Mouse (Mus musculus) heart, adult 18-20 months (tissue): ENCODE measurements around the gene Chdh. TPM values are rescaled to one million over a fixed set of nuclear protein-coding genes. Genes with fewer than 3 reads are reported as not detected.
A peak's percentile ranks its signal among the peaks of the same experiment; 100 is the strongest.

Experiments used
- DNase-seq, 2 experiments: peaks; one replicate each; pipeline ENCODE4 v3.0.0; 2021 to 2022; ENCODE audit warnings: mixed read lengths in 1 of 2
- long read RNA-seq, 2 experiments: library from polyadenylated mRNA; stranded (forward); transcript quantifications; one replicate each; pipeline ENCODE4 v2.0.0; 2021
- total RNA-seq, 2 experiments: library from RNA; stranded (reverse); gene quantifications; 2 replicates each; pipeline ENCODE4 v1.2.3; 2021

The Chdh gene
- 1 to 10 TPM in 1 of 2 experiments, under 1 TPM in 1; 0.57 to 1.6 TPM for total RNA-seq
- long read RNA-seq, experiment 1 = 0 reads
- long read RNA-seq, experiment 2, partial matches to known transcripts = 0 of 2 reads
- long read RNA-seq, experiment 2, other reads (novel, unspliced or antisense) = 2 of 2 reads

DNA sequence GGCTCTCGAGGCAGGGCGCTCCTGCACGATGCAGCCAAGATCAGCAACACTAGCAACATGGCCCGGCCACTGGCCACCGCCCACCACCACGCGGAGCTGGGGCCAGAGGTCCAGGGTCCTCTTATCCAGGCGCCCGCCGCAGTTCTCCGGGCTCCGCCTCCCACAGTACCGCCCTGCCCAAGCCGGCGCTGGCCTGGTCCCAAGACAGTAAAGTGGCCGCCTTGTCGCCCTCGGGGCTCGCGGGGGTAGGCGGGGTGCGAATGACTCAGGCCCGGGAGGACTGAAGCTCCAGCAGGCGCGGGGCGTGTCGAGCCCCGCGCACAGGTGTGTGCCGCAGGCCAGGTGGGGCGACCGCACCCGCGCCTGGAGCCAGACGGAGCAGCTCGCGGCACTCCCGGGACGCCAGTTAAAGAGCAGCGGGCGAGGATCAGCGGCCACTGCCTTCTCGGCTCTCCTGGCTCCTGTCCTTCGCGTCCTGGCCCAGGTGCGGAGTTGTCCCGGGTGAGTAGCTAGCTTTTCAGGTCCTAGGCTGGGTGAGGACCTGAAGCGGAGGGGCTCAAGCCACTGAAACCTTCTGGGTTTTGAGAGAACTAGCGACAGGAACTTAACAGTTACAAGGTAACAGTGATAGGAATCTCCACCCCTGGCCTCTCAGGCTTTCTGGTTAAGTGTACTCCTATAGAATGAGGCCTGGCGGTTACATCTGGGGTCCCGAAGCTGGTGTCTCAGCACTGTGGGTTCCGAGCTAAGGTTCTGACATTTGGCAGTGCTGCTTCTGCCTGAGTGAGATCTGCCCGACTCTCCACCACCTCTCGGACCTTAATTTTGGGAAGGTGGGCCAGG lies at the start of gene Chdh, which contains the start of gene Il17rb:
Gene Chdh, plus strand, starts transcription at position 291 of the 843 bp plus-strand sequence.
Gene Il17rb, minus strand, starts transcription at position 164 of the 843 bp plus-strand sequence.
- peak; percentile 47 to 56 for DNase-seq

DNA sequence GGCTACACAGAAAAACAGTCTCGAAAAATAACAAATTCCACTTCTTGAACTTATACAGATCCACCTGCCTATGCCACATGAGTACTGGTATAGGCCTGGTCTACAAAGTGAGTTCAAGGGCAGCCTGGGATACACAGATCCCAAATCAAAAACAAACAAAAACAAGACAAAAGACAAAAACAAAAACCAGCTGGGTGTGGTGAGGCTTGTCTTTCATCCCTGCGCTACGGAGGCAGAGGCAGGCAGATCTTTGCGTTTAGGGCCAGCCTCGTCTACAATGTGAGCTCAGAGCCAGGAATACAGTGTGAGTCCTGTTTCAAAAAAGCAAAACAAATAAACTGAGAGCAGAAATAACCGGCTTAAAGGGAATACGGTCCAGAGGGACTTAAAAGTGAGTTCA lies 41.2 kb upstream of the Chdh start:
- DNase-seq = no peak

DNA sequence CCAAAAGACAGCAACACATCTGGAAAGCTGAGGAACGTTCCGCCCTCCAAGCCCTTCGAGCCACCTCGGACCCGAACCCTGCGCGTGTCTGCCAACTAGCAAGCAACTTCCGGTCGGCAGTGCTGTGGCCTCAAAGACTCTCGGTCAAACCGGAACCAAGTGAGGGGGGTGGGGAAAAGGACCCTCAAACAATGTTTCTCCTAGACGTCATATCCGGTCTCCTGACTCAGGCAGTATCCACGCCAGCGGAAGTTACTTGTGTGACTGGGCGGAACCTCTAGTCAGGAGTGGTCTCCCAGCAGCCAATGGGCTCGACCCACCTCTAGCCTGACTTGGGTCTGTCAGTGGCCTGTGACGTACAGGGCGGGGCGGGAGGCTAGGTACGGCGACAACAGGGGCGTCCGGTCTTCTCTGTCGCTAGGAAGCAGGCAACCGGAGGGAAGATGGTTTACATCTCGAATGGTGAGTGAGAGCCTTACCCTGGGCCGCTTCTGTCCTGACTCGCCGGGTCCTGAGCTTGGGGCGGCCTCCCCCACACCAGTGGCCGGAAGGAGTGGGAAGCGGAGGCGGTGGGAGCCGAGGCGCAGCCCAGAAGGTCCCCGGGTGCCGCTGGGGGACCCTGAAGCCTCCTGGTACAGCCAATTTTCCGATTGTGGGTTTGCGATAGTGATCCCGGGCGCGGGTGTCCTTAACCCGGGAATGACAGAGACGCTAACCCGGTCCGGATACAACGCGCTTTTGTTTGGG lies 40.6 kb upstream of the Chdh start, which contains the start of gene Selenok:
Gene Selenok, plus strand, starts transcription at position 234 of the 747 bp plus-strand sequence.
- DNase-seq = peak; percentile 98 to 99

DNA sequence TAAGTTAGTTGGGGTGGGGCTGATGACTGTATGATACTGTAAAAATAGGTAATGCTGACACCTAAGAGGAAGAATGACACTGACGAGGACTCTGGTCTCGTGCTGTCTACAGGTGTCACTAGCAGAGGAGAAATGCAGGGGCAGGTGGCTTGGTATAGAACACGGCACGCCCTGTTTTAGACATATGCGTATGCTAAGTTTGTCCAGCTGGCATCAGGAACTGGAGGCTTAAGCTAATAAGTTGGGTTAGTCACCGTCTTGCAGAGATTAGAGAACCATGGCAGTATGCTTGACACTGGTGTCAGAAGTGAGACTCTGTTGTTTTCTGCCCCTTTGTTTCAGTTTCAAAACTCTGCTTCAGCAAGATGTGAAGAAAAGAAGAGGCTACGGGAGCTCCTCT lies 37.4 kb upstream of the Chdh start:
- DNase-seq = no peak

DNA sequence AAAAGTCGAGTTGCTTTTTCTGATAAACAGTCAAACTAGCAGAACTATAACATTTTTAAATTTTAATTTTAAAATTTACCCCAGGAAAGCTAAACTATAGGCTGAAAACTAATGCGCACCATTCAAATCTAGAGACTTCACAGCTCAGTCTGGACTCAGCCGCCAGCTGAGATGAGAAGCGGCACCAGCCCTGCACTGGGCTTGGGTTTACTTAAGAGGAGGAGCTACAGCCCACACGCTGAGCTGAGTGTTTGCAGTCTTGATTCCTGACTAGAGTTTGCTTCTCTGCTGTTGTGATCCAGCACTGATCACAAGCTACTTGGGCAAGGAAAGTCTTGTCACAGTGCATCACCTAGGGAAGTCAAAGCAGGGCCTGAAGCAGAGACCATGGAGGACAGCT lies 36.8 kb upstream of the Chdh start:
- DNase-seq = no peak

DNA sequence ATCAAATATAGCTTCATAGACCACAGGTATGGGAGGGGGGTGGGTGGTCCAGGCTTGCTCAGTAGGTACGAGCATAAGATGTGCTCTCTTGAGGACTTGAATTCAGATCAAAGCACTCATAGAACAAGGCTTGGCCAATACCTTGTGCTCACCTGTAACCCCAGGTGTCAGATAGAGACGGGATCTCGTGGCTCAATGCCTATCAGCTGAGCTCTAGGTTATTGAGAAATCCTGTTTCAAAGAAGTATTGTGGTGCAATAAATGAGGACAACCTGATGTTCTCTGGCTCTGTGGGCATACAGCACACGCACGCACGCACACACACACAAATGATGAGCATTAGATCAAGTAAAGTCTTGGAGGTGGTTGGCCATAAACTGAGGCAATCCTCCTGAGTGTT lies 31.9 kb upstream of the Chdh start:
- no peak for DNase-seq

DNA sequence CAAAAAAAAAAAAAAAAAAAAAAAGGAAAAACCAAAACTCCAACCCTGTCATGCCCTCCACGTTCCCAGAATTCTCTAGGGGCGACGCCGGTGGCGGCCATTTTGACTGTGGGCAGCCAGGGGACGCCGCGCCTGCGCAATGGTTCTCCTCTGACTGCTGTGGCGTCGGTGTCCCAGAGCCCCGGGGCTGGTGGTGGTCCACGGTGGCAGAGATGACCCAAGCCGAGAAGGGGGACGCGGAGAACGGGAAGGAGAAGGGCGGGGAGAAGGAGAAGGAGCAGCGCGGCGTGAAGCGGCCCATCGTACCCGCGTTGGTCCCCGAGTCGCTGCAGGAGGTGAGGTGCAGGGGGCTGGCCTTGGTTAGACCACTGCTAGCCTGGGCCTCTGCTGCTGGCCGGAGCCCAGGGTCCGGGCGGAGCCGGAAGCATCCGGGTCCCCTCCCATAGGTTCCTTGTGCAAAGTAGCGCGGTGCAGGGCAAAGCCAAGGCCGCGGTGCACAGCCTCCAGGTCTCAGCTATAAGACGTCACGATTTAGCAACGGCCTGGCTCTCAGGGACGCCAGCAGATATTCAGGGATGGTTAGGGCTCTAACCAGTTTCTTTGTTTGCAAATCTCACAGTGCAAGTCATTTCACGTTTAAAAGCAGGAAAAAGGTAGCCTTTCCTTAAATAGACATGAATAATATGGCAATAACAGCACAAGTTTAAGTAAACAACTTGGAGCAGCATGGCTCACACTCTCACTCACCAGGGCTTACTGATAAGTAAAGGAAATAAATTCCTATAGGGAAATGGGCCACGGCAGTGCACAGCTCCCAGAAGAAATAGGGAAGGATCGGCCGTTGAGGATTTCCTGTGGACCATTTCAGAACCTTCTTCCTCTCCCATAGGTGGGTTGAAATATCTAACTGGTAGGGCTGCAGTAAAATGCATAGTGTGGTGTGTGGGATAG lies 30.3 kb upstream of the Chdh start, which contains the start of gene Actr8:
Gene Actr8, plus strand, starts transcription at position 84 of the 951 bp plus-strand sequence.
- peak; percentile 95 to 98 for DNase-seq

DNA sequence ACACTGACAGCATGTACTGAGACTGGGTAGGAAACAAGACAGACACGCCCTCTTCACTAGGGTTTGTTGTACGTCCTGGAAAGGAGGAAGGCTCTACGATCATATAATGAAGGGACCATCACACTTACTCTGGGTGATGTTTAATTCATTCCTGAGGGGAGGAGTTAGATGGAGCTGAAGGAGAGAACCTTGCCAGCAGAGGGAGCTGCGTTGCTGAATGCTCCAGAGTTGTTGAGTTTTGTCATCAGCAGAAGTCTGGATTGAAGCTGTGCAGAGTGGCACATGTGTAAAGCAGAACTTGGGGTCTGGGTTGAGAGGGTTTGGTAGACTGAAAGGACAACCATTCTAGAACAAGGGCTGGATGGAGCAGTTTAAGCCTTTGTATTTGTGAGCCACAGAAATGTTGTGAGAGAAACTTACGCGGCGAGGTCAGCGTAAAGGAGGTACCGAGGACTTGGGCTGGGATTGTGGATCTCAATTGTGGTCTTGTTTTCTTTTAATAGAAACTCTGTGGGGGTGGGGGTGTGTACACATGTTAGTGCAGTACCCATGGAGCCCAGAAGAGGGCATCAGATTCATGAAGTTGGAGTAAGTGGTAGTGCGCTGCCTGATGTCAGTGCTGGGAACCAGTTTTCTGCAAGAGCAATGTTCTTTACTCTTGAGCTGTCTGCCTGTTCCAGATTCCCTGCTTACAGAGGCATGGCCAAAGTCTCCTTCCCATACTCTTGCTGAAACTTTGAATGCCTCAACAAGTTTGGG lies 28.2 kb upstream of the Chdh start:
- DNase-seq = no peak

DNA sequence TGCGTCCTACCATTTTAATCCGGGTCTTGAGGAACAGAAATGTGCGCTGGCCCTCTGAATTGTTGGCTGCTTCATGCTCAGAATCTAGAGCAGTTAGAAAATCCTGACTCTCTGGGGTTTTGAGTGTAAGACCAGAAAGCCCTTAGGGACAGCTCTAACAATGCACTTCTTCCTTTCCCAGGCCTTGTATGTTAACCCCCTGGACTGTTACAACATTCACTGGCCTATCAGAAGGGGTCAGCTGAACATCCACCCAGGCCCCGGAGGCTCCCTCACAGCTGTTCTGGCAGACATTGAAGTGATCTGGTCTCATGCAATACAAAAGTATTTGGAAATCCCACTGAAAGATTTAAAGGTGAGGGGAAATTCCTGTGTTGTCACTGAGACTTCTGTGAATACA lies 22.7 kb upstream of the Chdh start:
- peak in 1 of 2 experiments; percentile 54 for DNase-seq

DNA sequence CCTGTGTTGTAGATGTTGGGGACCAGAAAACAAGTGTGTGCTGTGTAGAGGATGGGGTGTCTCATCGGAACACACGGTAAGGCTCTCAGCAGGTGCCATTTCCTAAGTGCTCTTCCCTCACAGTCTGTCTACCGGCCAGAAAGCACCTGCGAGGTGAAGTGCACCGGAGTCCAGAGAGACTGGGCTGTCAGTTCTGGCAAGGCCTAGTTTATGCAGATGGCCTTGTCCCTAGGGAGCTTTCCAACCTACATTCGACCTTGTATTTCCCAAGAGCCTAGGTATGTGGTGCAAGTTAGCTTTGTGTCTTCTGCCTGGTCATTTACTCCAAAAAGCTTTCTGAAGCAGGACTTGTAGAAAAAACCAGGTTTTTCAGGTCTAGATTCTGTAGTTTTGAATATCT lies 21.5 kb upstream of the Chdh start:
- no peak for DNase-seq

DNA sequence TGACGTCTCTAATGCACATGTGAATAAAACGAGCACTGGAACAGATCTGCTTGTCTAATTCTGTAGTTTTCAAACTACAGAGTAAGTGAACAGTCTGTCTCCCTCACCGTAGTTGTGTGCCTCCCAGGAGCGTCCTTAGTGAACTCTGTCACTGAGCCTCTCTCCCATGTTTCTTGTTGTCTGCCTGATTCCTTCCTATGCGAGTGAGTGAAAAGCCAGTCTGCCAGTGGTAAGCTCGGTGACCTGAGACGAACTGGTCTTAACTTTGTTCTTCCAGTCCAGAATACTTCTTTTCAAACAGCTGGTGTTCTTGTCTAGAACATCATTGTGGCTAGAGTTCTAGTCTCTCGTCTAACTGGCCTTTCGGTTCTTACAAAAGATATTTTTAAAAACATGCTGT lies 21.1 kb upstream of the Chdh start:
- no peak for DNase-seq

DNA sequence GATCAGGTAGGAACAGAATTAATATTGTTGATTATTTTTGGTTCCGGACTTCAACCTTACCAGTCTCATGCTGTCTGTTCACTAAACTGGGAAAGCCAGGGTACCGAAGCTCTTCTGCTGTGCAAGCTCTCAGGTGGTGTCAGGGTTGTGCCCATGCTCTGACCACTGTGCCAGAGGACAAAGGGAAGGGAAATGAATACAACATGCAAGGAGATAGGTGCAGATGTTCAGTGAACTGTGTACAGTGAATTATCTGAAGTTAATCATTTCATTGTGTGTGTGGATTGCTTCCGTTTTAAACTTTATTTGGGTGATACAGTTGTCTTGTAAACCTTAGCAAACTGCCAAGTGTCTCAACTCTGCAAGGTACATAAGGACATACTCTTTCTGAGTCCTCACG lies 20.5 kb upstream of the Chdh start:
- no peak for DNase-seq

DNA sequence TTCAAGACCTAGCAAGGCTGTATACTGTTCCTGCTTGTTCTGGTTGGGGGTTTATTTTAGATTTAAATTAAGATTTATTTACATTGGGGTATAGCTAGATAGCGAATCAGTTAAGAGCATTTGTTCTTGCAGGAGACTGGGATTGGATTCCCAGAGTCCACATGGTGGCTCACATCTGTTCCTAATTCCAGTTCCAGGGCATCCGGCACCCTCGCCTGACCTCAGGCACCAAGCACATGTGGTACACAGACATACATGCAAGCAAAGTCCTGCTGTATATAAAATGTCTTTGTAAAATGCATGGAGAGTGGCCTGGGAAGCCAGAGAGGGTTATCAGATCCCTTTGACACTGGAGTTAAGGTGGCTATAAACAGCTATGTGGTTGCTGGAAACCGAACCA lies 13.8 kb upstream of the Chdh start:
- no peak for DNase-seq

DNA sequence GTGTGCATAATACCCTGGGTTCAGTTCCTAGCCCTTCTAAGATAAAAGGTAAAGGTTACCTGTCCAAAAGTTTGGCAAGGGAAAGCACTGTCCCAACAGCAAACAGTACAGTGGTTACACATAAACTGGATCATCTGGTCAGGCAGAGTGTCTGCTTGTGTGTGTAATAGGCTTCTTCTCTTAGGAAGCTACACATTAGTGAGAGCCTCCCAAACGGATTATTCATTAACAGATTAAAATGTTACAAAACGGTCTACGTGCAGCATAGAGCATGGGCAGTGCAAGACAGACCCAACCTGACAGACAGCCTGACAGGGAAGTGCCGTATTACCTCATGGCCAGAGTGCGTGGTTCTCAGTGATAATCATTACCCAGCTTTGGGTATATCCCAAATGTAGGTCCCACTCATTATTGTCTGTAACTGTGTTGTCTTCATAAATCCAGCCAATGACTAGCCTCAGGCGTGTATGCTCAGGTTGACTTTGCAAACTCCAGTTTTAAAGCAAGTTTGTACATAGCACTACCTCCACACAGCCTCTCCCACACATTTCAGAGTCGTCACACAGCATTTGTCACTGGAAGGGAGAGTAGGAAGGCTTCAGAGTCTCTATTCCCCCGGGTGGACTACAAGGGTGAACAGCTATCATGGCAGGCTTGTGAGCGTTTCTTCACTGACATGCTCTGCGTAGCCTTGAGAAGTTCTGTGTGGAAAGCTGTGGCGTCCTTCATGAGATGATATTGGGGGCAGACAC lies 12.6 kb upstream of the Chdh start:
- no peak for DNase-seq

DNA sequence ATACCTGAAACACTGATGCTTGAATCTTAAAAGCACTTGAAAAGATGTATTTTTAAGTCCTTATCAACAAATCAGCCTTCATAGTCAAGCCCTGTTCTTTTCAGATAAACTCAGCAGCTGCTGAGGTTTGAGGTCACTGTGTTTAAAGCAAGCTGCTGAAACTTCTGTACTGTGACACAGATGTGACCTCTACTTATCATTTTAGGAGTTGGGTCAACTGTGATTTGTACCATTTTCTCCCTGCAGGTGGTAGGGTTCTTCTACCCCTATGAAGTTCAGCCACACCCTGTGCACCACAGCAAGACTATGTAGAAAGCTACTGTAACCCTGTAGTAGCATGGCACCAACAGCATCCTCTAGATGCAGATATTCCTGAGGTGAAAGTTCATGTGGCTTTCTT lies 11.5 kb upstream of the Chdh start:
- DNase-seq = no peak

DNA sequence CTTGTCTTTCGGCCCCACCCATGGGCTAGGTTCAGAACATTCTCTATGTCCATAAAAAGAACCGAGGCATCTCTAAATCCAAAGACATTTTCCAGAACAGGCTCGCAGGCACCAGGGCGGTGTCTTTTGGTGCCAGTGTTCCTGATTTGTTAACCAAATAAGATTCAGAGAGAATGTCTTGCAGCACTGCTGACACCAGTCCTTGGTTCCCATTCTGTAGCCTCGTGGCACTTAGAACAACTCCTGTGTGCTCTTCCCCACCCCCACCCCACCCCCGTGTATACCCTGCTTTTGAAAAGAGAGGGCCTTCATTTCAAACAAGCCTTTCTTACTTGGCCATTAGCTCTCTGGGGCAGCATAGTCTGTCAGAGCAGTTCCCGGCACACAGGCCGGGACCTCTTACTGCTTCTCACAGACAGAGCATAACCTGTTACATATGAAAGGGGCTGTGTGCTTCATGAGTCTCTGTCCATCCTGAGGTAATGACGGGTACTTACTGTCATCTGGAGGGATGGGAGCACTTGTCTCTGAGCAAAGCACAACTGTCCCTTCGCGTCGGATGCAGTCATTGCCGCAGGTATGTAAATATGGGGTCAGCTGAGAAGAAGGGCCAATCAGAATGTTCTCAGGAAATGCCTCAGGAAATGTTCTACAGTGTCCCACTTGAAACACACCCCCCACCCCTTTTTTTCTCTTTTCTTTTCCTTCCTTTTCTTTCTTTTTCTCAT lies 9.9 kb upstream of the Chdh start:
- DNase-seq = no peak

DNA sequence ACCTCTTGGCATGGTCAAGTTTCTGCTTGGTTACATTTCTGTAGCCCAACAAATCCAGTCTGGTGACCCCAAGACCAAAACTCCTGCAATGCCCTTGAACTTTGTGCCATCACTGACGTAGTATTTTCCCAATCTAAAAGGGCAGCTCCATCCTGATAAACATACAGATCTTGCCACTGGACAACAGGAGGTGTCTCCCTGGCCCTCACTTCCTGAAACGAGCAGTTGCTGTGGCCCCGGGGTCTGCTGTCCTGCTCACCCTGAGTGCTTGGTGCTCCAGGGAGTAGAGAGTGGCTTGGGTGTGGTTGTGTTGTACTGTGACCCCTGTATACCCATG lies 9.4 kb upstream of the Chdh start:
- DNase-seq = no peak

DNA sequence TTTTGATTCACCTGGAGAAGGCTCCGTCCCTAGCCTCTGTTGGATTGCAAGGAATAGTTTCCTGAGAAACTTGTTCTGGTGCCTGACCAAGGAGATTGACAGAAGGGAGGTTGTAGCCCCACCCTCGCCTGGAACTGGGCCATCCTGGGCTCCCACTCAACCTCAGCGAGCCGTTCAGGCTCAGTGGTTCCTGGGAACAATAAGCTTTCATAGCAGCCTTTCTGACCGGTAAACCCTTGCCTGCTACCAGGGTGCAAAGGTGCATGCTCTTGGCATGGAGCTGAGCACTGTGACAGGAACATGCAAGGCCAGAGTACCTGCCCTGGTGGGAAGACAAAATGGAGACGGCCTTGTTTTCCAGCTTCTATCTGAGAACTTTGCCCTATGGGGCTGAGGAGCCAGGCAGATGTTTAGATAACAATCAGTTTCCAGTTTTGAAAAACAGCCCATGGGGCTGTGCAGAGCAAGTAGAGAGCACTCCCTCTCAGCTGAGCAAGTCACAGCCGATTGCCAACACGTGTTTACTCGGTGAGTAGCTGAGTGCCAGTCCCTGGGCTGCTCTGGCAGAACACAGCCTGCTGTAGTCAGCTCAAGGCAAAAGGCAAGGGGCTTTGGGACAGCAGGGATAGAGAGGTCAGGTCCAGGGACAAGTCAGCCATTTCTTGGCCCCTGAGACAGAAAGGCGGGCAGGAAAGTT lies 1.2 kb downstream of the Chdh start:
- peak; percentile 72 to 79 for DNase-seq
